Mouse (Mus musculus) hindbrain, postnatal 0 days (tissue): ENCODE data around the gene Acsm2. TPM values are rescaled to one million over a fixed set of nuclear protein-coding genes. Genes with fewer than 3 reads are reported as not detected.

ENCODE experiments used
- ATAC-seq: fragments of 200-750 bp; cut with Nextera tagmentation; 2 replicates; pipeline ENCODE4 v1.8.0; 2017; ENCODE audit warnings: mild to moderate bottlenecking, moderate TSS enrichment, moderate library complexity
- DNase-seq: peaks from one replicate; pipeline ENCODE4 v3.0.0-alpha.2; 2015; ENCODE audit warnings: low spot score
- H3K27ac ChIP-seq: fragments of 300-500 bp; sonication (generic); 2 replicates; pipeline ENCODE4 v1.5.1; 2014; ENCODE audit warnings: mild to moderate bottlenecking
- H3K27me3 ChIP-seq: fragments of 300-500 bp; sonication (generic); 2 replicates; pipeline ENCODE4 v1.6.1; 2014; ENCODE audit warnings: low read length, mixed read lengths; ENCODE audit not compliant: insufficient read depth
- H3K36me3 ChIP-seq: fragments of 300-500 bp; sonication (generic); 2 replicates; pipeline ENCODE4 v1.6.1; 2014; ENCODE audit warnings: low read length, mixed read lengths; ENCODE audit not compliant: insufficient read depth
- H3K4me1 ChIP-seq: fragments of 300-500 bp; sonication (generic); 2 replicates; pipeline ENCODE4 v1.6.1; 2014; ENCODE audit warnings: antibody characterized with exemption, low read length, mixed read lengths; ENCODE audit not compliant: insufficient read depth
- H3K4me2 ChIP-seq: fragments of 300-500 bp; sonication (generic); 2 replicates; pipeline ENCODE4 v1.6.1; 2014; ENCODE audit warnings: low read depth, mild to moderate bottlenecking, low read length, moderate library complexity, mixed read lengths
- H3K4me3 ChIP-seq: fragments of 300-500 bp; sonication (generic); 2 replicates; pipeline ENCODE4 v1.5.1; 2014; ENCODE audit warnings: low read length
- H3K9ac ChIP-seq: fragments of 300-500 bp; sonication (generic); replicated peaks from 2 replicates; pipeline ENCODE4 v1.6.1; 2014; ENCODE audit warnings: mild to moderate bottlenecking, low read length, moderate library complexity, mixed read lengths
- H3K9me3 ChIP-seq: fragments of 300-500 bp; sonication (generic); 2 replicates; pipeline ENCODE4 v1.6.1; 2016; ENCODE audit warnings: low read length, mixed read lengths
- CTCF ChIP-seq: IDR thresholded peaks from 2 replicates; pipeline ENCODE4 v1.5.1; 2016; ENCODE audit warnings: antibody characterized with exemption, control low read depth, low read depth
- WGBS: fragments of 180-500 bp; shearing (Covaris S2); extraction: QIAGEN DNeasy Blood & Tissue Kit; methylation state at CpG from one replicate; pipeline ENCODE4 v1.1.7; 2014; 5-methylcytosine and 5-hydroxymethylcytosine counted together
- polyA plus RNA-seq: library from polyadenylated mRNA; unstranded; fragments of >200 nt; fragmentation: Nextera tagmentation; extraction: Ambion mirVana; gene quantifications from 2 replicates; pipeline ENCODE4 v1.2.1, GENCODE M21; 2015
- total RNA-seq: library from RNA; depleted of rRNA; stranded (reverse); fragments of >200 nt; gene quantifications from 2 replicates; pipeline ENCODE4 v1.2.3, GENCODE M21; 2014

Acsm2 gene
- total and polyA plus RNA-seq, 2 experiments from 2014 or later: 0.05 to 0.09 TPM

GRCm38 (mm10) chr7:119528617-119529016 is 25.5 kb upstream of the Acsm2 start:
- Histone ChIP-seq H3K4me3 (no peak overlapping the region), H3K27ac (no peak overlapping the region), H3K36me3 (no peaks in the 10 kb centered on the region), H3K4me1 (no peaks in the 10 kb centered on the region; the same call in 1 of the 2 replicates), H3K27me3 (no peaks in the 10 kb centered on the region), H3K4me2 (no peak overlapping the region), H3K9ac (no peak overlapping the region), H3K9me3 (no peaks in the 10 kb centered on the region)
- no peak for ATAC-seq
- 86% methylated on average over 7 of the region's 7 CpGs for WGBS
- no peak for TF ChIP-seq CTCF
- no peak for DNase-seq

GRCm38 (mm10) chr7:119532924-119533323 is 21.2 kb upstream of the Acsm2 start:
- H3K27ac ChIP-seq: no peak overlapping the region
- H3K4me2 ChIP-seq: no peak overlapping the region
- ATAC-seq (no peak), DNase-seq (no peak)
- no peaks in the 10 kb centered on the region for H3K27me3 ChIP-seq
- WGBS: 53% methylated on average over 1 of the region's 1 CpGs
- no peaks in the 10 kb centered on the region for H3K36me3 ChIP-seq
- H3K4me3 ChIP-seq: no peak overlapping the region
- H3K4me1 ChIP-seq: no peaks in the 10 kb centered on the region
- no peaks in the 10 kb centered on the region for H3K9me3 ChIP-seq
- TF ChIP-seq CTCF: no peak
- H3K9ac ChIP-seq: no peak overlapping the region

- no peaks in the 10 kb centered on the region for H3K36me3 ChIP-seq
- no peak overlapping the region for H3K4me3 ChIP-seq
- H3K27ac ChIP-seq: no peak overlapping the region
- TF ChIP-seq CTCF: no peak
- DNase-seq (no peak), ATAC-seq (no peak)
- H3K27me3 ChIP-seq: no peaks in the 10 kb centered on the region
- H3K9me3 ChIP-seq: no peaks in the 10 kb centered on the region
- no peaks in the 10 kb centered on the region for H3K4me1 ChIP-seq
- WGBS: 87% methylated on average over 2 of the region's 2 CpGs
- H3K9ac ChIP-seq: no peak overlapping the region
- no peak overlapping the region for H3K4me2 ChIP-seq
Measured at GRCm38 (mm10) chr7:119534389-119534788, 19.8 kb upstream of the Acsm2 start.

- H3K9me3 ChIP-seq: no peaks in the 10 kb centered on the region
- no peaks in the 10 kb centered on the region for H3K36me3 ChIP-seq
- H3K27me3 ChIP-seq: no peaks in the 10 kb centered on the region
- H3K9ac ChIP-seq: no peak overlapping the region
- no peak for TF ChIP-seq CTCF
- H3K4me3 ChIP-seq: no peak overlapping the region
- no peaks in the 10 kb centered on the region for H3K4me1 ChIP-seq
- ATAC-seq: no peak
- H3K27ac ChIP-seq: no peak overlapping the region
- no peak for DNase-seq
- WGBS: 82% methylated on average over 2 of the region's 2 CpGs
- no peak overlapping the region for H3K4me2 ChIP-seq
Measured at GRCm38 (mm10) chr7:119542445-119542844, 11.7 kb upstream of the Acsm2 start.

GRCm38 (mm10) chr7:119545572-119545971 is 8.6 kb upstream of the Acsm2 start:
- Histone ChIP-seq H3K27ac (no peak overlapping the region), H3K4me2 (no peak overlapping the region), H3K9ac (no peak overlapping the region), H3K4me3 (no peak overlapping the region), H3K4me1 (no peaks in the 10 kb centered on the region), H3K36me3 (no peaks in the 10 kb centered on the region), H3K27me3 (no peaks in the 10 kb centered on the region), H3K9me3 (no peaks in the 10 kb centered on the region)
- DNase-seq (no peak), ATAC-seq (no peak)
- TF ChIP-seq CTCF: no peak

GRCm38 (mm10) chr7:119550471-119551222 is 3.5 kb upstream of the Acsm2 start:
- 86% methylated on average over 3 of the region's 3 CpGs for WGBS
- no peak for TF ChIP-seq CTCF
- no peaks in the 10 kb centered on the region for H3K9me3 ChIP-seq
- no peaks in the 10 kb centered on the region for H3K27me3 ChIP-seq
- H3K4me3 ChIP-seq: no peak overlapping the region
- H3K9ac ChIP-seq: no peak overlapping the region
- no peak for ATAC-seq
- H3K27ac ChIP-seq: no peak overlapping the region
- no peaks in the 10 kb centered on the region for H3K4me1 ChIP-seq
- H3K36me3 ChIP-seq: no peaks in the 10 kb centered on the region
- H3K4me2 ChIP-seq: no peak overlapping the region
- DNase-seq: no peak

- no peak overlapping the region for H3K27ac ChIP-seq
- no peak for TF ChIP-seq CTCF
- H3K27me3 ChIP-seq: no peaks in the 10 kb centered on the region
- H3K4me2 ChIP-seq: no peak overlapping the region
- no peak overlapping the region for H3K4me3 ChIP-seq
- H3K4me1 ChIP-seq: no peaks in the 10 kb centered on the region
- ATAC-seq: no peak
- H3K9ac ChIP-seq: no peak overlapping the region
- H3K36me3 ChIP-seq: no peaks in the 10 kb centered on the region
- no peaks in the 10 kb centered on the region for H3K9me3 ChIP-seq
- DNase-seq: no peak
- 81% methylated on average over 3 of the region's 3 CpGs for WGBS
Measured at GRCm38 (mm10) chr7:119559789-119560451, 5.8 kb downstream of the Acsm2 start.
